Mouse (Mus musculus) embryonic fibroblast, embryonic 13.5 days (primary cell): ENCODE data around the gene Alpl. TPM values are rescaled to one million over a fixed set of nuclear protein-coding genes. Genes with fewer than 3 reads are reported as not detected.

Source experiments
- H3K27ac ChIP-seq: 2 replicates; pipeline ENCODE4 v1.5.1; 2012; ENCODE audit warnings: low read length, control low read depth, inconsistent platforms; ENCODE audit not compliant: insufficient read depth
- H3K4me1 ChIP-seq: 2 replicates; pipeline ENCODE4 v1.6.1; 2011; ENCODE audit warnings: low read length; ENCODE audit not compliant: control insufficient read depth, insufficient read depth
- H3K4me3 ChIP-seq: 2 replicates; pipeline ENCODE4 v1.5.1; 2011; ENCODE audit warnings: mild to moderate bottlenecking, control low read depth, low read length; ENCODE audit not compliant: insufficient read depth
- CTCF ChIP-seq: IDR thresholded peaks from 2 replicates; pipeline ENCODE4 v1.5.1; 2011; ENCODE audit warnings: mild to moderate bottlenecking, control low read depth, low read length, moderate library complexity, borderline replicate concordance; ENCODE audit not compliant: insufficient read depth
- POLR2A ChIP-seq: IDR thresholded peaks from 2 replicates; pipeline ENCODE4 v1.6.1; 2011; ENCODE audit warnings: low read depth, mild to moderate bottlenecking, control low read depth, low read length, moderate library complexity
- polyA plus RNA-seq: library from polyadenylated mRNA; stranded (reverse); fragments of >200 nt; gene quantifications from 2 replicates; pipeline ENCODE4 v1.2.4, GENCODE M21; 2011; ENCODE audit warnings: low read depth; ENCODE audit not compliant: missing spikeins, insufficient read length

Gene Alpl
- polyA plus RNA-seq, 1 experiment: 0.68 TPM

- H3K4me3 ChIP-seq: no peak overlapping the region
- no peak for TF ChIP-seq CTCF
- no peak for TF ChIP-seq POLR2A
- no peak overlapping the region for H3K27ac ChIP-seq
- H3K4me1 ChIP-seq: no peaks in the 10 kb centered on the region
These were observed 11.4 kb downstream of the Alpl start for GRCm38 (mm10) chr4:137784741-137785140.

DNA sequence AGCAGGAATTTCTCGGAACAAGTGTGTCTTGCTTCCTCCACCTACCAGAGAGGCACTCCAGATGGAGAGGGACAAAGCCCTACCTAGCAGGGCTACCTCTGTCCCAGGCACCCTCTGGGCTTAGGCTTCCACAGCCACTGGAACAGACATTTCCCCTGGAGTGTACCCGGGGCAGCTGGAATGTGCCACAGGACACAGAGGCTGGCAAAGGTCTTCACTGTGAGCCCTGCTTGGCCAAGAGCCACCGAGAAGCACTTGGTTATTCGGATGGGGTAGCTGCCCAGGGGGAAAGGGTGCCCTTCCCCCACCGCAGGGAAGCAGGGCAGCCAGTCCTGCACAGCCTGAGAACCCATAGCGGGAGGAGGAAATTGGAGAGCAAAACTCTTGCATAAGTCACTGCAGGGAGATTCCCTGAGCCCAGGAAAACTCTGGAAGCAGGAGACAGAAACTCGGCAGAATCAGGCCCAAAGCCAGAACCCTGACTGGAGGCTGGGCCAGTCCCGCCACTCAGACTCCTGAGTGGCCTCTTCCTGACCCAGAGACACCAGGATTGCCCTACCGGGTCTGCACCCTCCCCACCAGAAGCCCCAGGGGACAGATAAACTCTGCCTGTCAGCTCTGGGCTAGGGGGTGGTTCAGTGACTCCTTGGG lies 12.5 kb downstream of the Alpl start:
- H3K27ac ChIP-seq: no peak overlapping the region
- TF ChIP-seq CTCF (no peak), POLR2A (no peak)
- no peaks in the 10 kb centered on the region for H3K4me1 ChIP-seq
- no peak overlapping the region for H3K4me3 ChIP-seq

GRCm38 (mm10) chr4:137781949-137782348 lies 14.2 kb downstream of the Alpl start:
- TF ChIP-seq CTCF: no peak
- no peak for TF ChIP-seq POLR2A

GRCm38 (mm10) chr4:137780986-137781385 lies 15.2 kb downstream of the Alpl start:
- Histone ChIP-seq H3K4me1 (no peaks in the 10 kb centered on the region), H3K4me3 (no peak overlapping the region), H3K27ac (no peak overlapping the region)
- TF ChIP-seq CTCF (no peak), POLR2A (no peak)

More at GRCm38 (mm10) chr4:137781949-137782348, 14.2 kb downstream of the Alpl start:
- Histone ChIP-seq H3K4me1 (no peaks in the 10 kb centered on the region), H3K27ac (no peak overlapping the region), H3K4me3 (no peak overlapping the region)

DNA sequence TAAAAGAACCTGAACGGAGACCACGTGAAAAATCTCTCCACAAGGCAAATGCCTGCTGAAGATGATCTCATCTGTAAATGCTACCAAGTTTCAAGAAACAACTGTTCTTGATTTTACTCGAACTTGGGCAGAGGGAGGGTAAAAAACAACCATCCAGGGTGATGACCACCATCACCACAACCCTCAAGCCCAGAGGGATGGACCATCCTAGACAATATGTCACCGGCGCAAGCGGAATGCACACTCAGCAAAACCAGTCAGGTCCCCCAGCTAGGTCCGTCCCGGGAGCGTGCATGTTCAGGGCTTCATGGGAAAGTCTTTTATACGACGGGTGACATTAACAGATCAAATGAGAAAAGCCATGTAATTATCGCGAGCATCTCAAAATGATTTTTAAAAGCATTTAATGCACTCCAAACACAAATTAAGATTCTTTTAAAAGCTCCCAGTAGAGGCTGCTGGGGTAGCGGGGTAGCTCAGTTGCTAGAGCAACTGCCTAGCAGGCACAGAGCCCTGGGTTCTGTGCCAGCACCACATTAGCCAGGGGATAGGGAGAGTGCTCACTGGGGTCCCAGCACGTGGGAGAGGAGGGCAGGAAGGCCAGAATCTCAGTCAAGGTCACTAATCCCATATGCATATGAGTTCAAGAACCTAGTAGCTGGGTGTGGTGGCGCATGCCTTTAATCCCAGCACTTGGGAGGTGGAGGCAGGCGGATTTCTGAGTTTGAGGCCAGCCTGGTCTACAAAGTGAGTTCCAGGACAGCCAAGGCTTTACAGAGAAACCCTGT lies 17.6 kb downstream of the Alpl start:
- H3K4me1 ChIP-seq: no peaks in the 10 kb centered on the region
- H3K4me3 ChIP-seq: no peak overlapping the region
- TF ChIP-seq POLR2A (no peak), CTCF (no peak)
- H3K27ac ChIP-seq: no peak overlapping the region

DNA sequence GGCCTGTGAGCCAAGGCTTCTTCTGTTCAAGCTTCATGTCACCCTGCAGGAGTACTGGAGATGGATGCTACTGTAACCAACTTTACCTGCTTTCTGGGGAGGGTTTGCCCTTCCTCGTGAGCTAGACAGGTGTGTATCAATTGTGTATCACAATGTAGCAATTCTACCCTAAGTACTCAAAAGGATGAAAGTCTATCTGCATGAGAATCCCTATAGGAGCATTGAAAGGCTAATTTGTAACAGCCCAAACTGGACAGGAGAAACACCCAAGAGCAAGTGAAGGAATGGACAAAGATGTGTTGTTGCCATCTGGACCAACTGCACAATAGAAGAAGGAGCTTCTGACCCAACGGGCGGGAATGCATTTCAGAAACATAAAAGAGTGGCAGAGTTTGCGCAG lies 18.3 kb downstream of the Alpl start:
- Histone ChIP-seq H3K4me1 (no peaks in the 10 kb centered on the region), H3K4me3 (no peak overlapping the region), H3K27ac (no peak overlapping the region)
- no peak for TF ChIP-seq POLR2A
- TF ChIP-seq CTCF: no peak

DNA sequence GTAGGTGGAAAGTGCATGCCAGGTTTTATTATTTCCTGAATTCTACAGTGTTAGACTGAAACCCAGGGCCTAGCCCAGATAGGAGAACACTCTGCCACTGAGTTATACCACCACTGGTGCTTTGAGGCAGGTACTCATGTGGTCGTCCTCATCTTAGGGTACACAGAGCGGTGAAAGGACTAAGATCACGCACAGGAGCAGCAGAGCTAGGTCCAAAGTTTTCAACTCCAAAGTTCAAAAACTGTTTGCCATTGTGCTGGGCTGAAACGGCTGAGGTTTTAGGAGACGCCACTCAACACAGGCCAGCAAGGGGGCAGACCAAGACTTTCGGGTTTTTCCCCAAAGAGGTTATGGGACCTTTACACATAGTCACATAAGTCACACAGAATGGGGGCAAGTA lies 21.7 kb downstream of the Alpl start:
- H3K4me3 ChIP-seq: no peak overlapping the region
- no peaks in the 10 kb centered on the region for H3K4me1 ChIP-seq
- no peak for TF ChIP-seq CTCF
- no peak for TF ChIP-seq POLR2A
- no peak overlapping the region for H3K27ac ChIP-seq

GRCm38 (mm10) chr4:137774013-137774412 lies 22.2 kb downstream of the Alpl start:
- Histone ChIP-seq H3K4me3 (no peak overlapping the region), H3K4me1 (no peaks in the 10 kb centered on the region), H3K27ac (no peak overlapping the region)
- TF ChIP-seq CTCF (no peak), POLR2A (no peak)

DNA sequence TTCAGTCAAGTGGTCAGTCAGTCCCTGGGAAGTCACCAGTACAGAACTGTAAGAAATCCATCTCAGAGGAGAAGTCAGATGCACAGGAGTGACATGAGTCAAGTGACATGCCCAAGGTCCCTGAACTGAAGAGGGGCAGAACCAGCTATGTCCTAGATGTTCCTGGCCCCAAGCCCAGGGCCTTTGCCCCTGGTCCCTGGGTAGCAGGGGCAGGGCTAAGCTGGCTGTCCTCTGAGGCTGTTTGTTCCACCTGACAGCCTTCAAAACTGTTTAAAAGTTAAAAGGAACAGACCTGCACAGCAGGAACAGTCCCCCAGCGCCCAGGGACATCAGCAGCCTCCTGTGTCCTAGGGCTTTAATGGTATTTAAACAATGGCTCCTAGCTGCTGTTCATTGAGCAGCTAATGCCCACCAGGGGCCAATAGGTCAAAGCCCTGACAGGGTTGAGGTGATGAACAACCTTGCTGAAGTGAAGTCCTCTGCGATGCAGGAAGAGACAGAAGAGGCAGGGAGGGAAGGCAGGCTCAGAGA lies 22.8 kb downstream of the Alpl start:
- no peak overlapping the region for H3K27ac ChIP-seq
- H3K4me1 ChIP-seq: no peaks in the 10 kb centered on the region
- TF ChIP-seq CTCF (no peak), POLR2A (no peak)
- H3K4me3 ChIP-seq: no peak overlapping the region
